Mouse (Mus musculus): ENCODE data around the gene Mapk13. TPM values are rescaled to one million over a fixed set of nuclear protein-coding genes. Genes with fewer than 3 reads are reported as not detected.

Gene Mapk13
- total and polyA plus RNA-seq, 3 experiments, result 0.04 to 1.4 TPM; not detected in 1

GRCm38 (mm10) chr17:28812345-28812744, 43.2 kb downstream of the Mapk13 start:
- Histone ChIP-seq H3K4me3 (ENCODE audit: control insufficient read depth in 1 of 2, insufficient read depth in 1 of 2, low read depth in 2 of 2, low read length in 2 of 2) (no peak overlapping the region), H3K4me1 (ENCODE audit: control insufficient read depth in 1 of 2, insufficient read depth in 2 of 2, low read length in 2 of 2) (peaks cover 0 to 17% of the 10 kb centered on the region in 2 experiments; a peak in 2 of 4 replicates), H3K9ac (ENCODE audit: control insufficient read depth, low read depth, low read length, poor library complexity, severe bottlenecking) (no peak overlapping the region), H3K36me3 (ENCODE audit: control insufficient read depth in 1 of 2, insufficient read depth in 2 of 2, low read length in 2 of 2) (peaks cover 0 to 6% of the 10 kb centered on the region in 2 experiments; a peak in 1 of 4 replicates), H3K27me3 (ENCODE audit: control insufficient read depth in 1 of 2, insufficient read depth in 2 of 2, low read length in 2 of 2) (no peaks in the 10 kb centered on the region), H3K9me3 (replicated peaks; ENCODE audit: insufficient read depth, low read length) (no peaks in the 10 kb centered on the region), H3K27ac (ENCODE audit: control insufficient read depth, low read depth, low read length) (no peak overlapping the region), H3K79me2 (ENCODE audit: control insufficient read depth, insufficient read depth, low read length, poor library complexity) (no peaks in the 10 kb centered on the region)
- TF ChIP-seq USF1 (IDR thresholded peaks at IDR 0.05; ENCODE audit: low read depth, low read length), result no peak
- TF ChIP-seq ZNF384 (IDR thresholded peaks at IDR 0.05; ENCODE audit: low read depth, low read length), result no peak
- no peak for TF ChIP-seq E2F4 (IDR thresholded peaks at IDR 0.05; ENCODE audit: borderline replicate concordance, low read depth, low read length)
- no peak for TF ChIP-seq RAD21 (IDR thresholded peaks at IDR 0.05; ENCODE audit: low read depth, low read length)
- no peak for TF ChIP-seq TCF12 (IDR thresholded peaks at IDR 0.05; ENCODE audit: low read depth, low read length)
- TF ChIP-seq USF2 (IDR thresholded peaks at IDR 0.05; ENCODE audit: borderline replicate concordance in 1 of 2, insufficient read depth in 1 of 2, low read depth in 1 of 2, low read length in 2 of 2), result no peak
- TF ChIP-seq GATA1 (IDR thresholded peaks at IDR 0.05; ENCODE audit: low read depth, low read length), result no peak
- no peak for DNase-seq (ENCODE audit: low read depth, low spot score)

- H3K4me3 ChIP-seq (ENCODE audit: control insufficient read depth in 1 of 2, insufficient read depth in 1 of 2, low read depth in 2 of 2, low read length in 2 of 2), result no peak overlapping the region
- TF ChIP-seq CTCF (IDR thresholded peaks at IDR 0.05 in 2 of 3, conservative IDR thresholded peaks at IDR 0.05 in 1 of 3; ENCODE audit: control insufficient read depth in 1 of 3, insufficient read depth in 1 of 3, low read depth in 2 of 3, low read length in 3 of 3, poor library complexity in 1 of 3, severe bottlenecking in 1 of 3) (no peak), MEF2A (IDR thresholded peaks at IDR 0.05; ENCODE audit: extremely low read depth, insufficient replicate concordance, low read depth, low read length, poor library complexity, severe bottlenecking) (no peak), NELFE (IDR thresholded peaks at IDR 0.05; ENCODE audit: low read depth, low read length) (no peak), RCOR1 (IDR thresholded peaks at IDR 0.05; ENCODE audit: low read depth, low read length) (no peak), HCFC1 (IDR thresholded peaks at IDR 0.05; ENCODE audit: low read depth, low read length) (no peak), TAL1 (IDR thresholded peaks at IDR 0.05; ENCODE audit: low read length) (no peak), USF2 (IDR thresholded peaks at IDR 0.05; ENCODE audit: borderline replicate concordance in 1 of 2, insufficient read depth in 1 of 2, low read depth in 1 of 2, low read length in 2 of 2) (no peak), MXI1 (IDR thresholded peaks at IDR 0.05; ENCODE audit: low read depth, low read length) (no peak), SMC3 (IDR thresholded peaks at IDR 0.05; ENCODE audit: low read depth, low read length) (no peak), ETS1 (IDR thresholded peaks at IDR 0.05; ENCODE audit: low read depth, low read length) (no peak)
- H3K27me3 ChIP-seq (ENCODE audit: control insufficient read depth in 1 of 2, insufficient read depth in 2 of 2, low read length in 2 of 2), result no peaks in the 10 kb centered on the region
- no peaks in the 10 kb centered on the region for H3K36me3 ChIP-seq (ENCODE audit: control insufficient read depth in 1 of 2, insufficient read depth in 2 of 2, low read length in 2 of 2)
- no peaks in the 10 kb centered on the region for H3K79me2 ChIP-seq (ENCODE audit: control insufficient read depth, insufficient read depth, low read length, poor library complexity)
- peaks cover 0 to 6% of the 10 kb centered on the region in 2 experiments; a peak in 1 of 4 replicates for H3K4me1 ChIP-seq (ENCODE audit: control insufficient read depth in 1 of 2, insufficient read depth in 2 of 2, low read length in 2 of 2)
- no peak for DNase-seq (ENCODE audit: low read depth, low spot score)
- no peak overlapping the region for H3K27ac ChIP-seq (ENCODE audit: control insufficient read depth, low read depth, low read length)
- H3K9ac ChIP-seq (ENCODE audit: control insufficient read depth, low read depth, low read length, poor library complexity, severe bottlenecking), result no peak overlapping the region
- H3K9me3 ChIP-seq (replicated peaks; ENCODE audit: insufficient read depth, low read length), result no peaks in the 10 kb centered on the region
Measured at GRCm38 (mm10) chr17:28814529-28815097, 45.5 kb downstream of the Mapk13 start.

All from MEL (cell line).